Mouse (Mus musculus) brain, embryonic 18.5 days (tissue): ENCODE data around the gene Krt80.

Experiments
- DNase-seq: peaks from one replicate; pipeline ENCODE4 v3.0.0-alpha.2; 2012; ENCODE audit warnings: low read depth, low spot score

Krt80 gene

DNA sequence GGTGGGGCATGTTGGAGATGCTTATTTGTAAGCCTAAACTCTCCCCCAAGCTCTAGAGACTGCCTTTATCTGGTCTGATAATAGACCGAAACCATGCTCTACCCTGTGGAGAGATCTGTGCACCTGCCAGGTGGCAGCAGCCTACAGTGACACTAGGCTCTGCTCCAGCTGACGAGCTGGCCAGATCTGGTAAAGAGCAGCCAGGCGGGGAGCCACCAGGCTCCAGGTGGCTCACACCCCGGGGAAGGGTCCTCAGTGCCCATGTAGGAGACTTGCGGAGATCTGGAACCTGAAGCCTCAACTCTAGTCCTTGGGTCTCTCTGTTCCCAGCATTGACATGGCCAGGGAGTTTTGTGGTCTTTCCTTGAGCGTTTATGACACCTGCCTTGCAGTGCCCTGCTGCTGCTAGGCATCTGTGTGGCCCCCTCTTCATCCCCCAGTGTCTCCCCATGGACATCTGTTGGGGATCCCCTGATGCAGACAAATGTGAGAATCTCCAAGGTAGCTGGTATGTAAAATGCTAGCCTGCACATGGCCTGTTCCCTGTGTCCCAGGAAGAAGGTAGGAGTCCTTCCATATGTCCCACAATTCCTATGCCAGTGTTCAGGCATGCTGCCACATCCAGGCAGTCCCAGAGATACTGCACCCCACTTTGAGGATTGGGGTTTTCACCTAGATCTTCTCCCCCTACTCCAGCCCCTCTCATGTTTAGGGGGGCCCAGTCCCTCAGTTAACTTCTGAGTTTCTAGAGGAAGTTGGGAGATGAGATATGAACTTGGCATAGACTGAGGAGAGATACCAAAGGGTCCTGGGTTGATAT, 6.2 kb upstream of the Krt80 start:
- DNase-seq = no peak

DNA sequence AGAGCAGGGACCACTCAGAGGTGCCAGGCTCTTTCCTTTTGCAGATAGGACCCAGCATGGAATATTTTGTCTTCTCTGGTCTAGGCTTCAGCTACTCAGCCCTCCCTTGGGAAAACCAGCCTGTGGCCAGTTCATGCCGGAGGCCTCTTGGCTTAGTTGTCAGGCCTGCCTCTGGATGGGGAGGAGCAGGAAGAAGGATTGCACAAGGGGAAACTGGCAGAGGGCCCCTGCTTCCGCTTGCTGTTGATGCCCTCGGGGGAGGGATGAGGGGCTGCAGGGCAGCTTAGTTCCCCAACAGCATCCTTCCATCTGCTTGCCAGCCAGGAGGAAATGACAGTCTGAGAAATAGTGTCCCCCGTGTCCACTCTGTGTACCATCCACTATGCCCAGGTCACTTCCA, 4.9 kb upstream of the Krt80 start:
- no peak for DNase-seq

DNA sequence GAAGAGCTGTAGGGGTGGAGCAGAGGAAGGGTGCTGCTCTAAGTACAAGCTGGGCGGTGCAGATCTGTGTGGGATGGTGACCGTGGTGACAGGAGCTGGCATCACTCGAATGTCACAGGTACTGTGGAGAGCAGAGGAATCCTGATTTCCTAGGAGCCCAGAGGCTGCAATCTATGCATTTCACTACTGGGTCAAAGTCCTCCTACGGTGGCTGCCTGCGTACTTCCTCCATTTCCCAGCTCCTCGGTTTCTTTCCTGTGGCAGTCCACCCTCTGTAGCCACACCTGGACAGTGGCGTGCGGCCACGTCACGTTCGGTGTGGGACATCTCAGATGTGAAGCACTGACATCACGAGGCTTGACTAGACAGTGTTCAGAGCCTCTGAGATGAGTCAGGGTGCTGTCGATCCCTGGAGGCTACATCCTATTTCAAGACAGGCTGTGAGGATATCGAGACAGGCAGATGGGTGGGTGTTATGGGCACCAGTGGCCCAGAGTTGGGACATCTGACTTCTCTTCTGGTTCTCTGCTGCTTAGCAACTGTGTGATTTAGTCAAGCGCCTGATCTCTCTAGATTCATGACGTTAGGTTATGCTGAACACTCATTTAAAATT, 3.4 kb upstream of the Krt80 start:
- no peak for DNase-seq

DNA sequence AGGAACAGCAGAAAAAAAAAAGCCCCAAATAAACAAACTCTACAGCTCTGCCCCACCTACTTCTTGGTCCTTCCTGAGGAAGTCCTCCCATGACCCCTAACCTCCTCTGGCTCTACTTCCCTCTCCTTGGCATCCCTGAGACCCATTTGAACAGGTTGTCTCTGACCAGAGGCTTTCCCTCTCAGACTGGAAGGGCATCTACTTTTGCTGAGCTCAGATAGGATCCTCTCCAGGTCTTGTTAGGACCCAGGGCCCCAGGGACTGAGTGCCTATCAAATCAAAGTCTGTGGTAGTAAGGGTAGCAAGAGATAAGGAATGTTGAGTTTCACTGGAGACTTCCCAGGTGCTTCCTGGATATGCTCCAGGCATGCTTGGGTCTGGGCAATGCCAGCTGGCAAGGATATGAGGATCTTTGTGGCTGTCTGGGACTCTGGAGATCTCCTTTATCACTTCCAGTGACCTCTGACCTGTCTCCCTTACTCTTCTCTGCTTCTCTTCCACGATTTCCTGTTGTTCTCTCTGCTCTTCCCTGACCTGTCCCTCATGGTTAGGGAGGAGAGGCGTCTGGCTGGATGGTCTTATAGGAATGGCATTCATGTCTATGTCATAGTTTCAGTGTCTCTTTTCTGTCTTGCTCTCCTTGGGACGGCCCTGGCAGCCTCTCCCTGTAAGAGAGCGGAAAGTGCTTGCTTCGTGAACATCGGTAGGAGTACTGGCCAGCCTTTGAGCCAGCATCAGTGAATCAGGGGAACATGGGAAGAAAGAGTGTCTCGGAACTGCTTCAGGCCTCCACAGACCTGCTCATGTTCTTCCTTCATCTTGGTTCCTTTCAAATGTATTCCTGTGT, 2.4 kb upstream of the Krt80 start:
- no peak for DNase-seq

DNA sequence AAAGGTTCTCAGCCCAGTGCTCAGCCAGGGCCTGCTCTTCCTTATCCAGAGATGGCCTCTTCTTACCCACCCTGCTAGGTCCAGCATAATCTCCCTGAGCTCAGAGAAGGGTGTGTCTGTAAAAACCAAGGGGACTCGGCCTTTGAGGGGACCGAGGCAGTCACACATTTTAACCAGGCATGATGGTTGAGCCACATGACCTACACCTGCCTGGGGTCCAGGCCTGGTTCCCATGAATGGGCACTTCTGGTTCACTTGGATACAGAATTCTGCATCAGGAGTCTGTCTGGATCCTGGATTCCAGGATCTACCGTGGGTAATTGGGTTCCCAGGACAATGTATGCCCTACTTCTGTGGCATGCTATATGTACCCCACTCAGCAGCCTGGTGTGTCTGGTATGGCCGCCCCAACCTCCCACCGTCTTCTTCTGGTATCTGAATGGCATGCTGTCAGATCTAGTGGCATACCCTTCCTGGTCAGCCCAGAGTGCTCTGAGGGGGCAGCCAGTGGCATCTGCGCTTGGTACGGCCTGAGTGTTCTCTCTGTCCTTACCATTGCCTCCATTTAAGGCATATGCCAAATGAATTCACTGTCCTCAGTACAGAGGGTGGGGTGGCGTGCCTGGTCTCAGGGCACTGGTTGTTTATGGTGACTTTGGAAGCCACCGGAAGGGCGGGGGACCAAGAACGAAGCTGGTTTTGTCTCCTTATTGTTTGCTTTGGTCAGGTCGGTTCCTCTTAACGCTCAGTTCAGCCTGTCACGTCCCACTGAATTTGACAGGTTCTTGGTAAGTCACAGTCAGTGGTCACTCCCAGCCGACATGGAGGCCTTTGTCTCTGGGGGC, 1.4 kb upstream of the Krt80 start:
- DNase-seq = no peak

DNA sequence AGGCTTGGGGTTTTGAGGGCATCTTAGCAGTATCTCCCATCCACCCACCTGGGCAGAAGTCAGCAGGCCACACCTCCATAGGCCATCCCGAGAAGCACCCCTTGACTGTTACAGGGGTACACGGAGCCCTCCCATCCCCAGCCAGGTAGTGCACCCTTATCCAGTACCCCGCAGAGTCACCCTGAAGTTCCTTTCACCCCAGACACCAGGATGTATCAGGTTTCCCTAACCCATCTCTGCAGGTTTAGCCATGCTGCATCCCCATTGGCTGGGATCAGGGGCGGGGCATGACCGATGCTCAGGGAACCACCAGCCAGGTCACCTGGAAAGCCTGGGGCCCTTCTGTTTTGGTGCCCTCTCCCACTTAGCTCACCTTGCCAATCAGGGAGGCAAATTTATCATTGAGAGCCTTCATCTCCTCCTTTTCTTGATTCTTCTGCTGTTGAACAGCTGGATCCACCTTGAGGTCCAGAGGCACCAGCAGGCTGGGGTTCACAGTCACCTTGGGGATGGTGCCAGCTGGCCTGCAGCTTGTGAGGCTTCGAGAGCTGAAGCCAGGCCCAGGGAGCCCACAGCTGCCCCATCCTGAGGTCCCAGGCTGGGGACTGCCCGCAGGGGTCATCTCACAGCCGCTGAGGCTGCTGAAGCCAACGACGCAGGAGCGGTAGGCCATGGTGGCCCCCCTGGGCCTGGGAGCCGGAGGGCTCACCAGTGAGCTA, 421 bp downstream of the Krt80 start:
- DNase-seq = no peak

DNA sequence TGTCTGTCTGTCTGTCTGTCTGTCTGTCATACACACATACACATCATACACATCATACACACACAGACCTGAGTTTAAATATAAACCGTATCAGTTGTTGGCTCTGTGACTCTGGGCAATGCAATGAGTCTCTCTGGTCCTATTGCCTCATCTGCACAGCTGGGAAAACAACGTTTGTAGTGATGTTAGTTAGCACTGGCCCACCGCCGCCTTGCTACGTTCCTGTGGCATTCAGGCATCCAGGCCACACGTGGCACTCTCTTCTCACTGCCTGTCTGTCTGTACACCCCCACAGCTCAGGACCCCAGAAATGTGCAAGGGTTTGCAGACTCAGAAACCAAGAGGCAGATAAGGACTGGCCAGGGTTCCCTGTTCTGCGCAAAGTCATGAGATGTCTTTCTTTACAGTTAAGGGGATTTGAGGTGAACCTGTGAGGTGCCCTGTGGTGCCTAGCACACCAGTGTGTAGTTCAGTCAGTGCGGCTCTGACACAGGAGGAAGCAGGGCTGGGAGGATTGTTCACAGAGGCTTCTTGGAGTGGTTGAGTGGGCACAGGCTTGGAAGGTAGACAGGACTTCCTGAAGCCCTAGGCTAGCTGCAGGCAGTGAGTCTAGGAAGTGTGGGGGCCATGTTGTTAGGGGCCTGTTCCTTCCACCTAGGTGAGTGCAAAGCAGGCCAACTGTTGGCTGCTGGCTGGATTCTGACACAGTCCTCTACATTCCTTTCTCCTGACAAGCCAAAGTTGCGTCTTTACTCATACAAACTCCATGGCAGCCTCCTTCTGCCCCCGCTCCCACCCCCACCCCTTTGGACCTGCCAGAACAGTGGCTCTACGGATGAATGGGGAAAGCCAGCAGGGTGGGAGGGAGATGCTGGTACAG, 1.2 kb downstream of the Krt80 start:
- DNase-seq = no peak

DNA sequence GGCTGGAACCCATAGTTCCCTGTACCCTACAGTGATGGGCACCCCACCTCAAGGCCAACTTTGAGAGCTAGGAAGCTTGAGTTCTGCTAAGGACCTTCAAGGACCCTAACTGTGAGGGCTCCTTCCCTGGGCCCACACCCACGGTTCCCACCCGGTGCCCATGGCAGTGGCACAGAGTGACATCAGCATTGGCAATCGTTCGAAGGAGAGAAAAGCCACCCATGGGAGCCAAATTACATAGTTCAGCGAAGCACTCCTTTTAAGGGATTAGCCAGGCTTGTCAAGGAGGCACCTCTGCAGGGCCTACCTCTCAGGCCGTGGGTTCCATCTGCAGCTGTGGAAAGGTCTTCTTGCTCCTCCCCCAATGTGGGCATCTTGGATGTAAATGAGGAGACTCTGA, 1.9 kb downstream of the Krt80 start:
- DNase-seq = no peak

DNA sequence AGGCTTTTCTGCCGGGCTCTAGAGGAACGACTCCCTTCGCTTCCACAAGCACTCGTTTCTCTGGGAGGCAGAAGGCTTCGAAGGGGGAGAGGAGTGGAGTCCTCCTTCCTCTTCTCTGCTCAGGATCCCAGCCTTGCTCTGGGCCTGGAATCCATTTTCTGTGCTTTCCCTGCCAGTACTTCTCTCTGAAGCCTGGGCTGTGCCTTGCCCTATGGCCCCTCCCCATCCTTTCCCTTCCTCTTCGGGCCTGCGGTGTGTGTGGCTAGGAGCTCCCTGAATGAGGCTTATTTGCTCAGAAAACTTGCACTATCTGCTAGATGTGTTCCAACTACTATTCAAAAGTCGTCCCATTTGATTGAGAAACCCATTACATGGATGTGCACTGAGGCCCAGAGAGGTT, 2.5 kb downstream of the Krt80 start:
- DNase-seq = no peak

DNA sequence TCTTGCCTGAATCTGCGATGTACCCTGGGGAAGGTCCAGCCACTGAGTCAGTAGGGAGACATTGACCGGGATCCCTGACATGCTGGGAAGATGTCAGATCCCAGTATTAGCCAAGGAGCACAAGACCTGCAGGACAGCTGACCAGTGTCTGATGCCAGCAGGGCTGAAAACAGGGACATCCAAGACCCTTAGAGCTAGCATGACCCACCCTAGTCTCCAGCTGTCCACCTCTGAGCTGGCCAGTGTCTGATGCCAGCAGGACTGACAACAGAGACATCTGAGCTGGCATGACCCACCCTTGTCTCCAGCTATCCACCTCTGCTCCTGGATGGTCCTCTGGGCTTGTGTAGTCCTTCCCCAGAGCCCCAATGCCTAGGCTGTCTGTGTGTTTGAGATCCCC, 3.0 kb downstream of the Krt80 start:
- no peak for DNase-seq

DNA sequence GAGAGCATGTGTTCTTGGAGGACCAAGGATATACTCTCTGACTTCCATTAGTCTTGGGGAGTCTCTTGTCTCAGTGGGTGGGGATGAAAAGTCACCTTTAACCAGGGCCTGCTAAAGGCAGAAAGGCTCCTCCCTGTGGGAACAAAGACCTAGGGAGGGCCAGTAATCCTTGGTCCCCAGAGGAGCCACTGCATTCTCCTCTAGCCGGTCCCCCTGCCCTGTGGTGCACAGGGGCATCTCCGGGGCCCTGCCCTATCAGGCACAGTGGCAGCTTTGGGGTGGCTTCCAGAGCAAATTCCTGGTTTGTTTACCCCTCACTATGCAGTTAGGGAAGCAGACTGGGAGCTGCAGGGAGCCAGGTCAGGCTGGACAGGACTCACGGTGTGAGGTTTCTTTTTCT, 3.5 kb downstream of the Krt80 start:
- DNase-seq = no peak

DNA sequence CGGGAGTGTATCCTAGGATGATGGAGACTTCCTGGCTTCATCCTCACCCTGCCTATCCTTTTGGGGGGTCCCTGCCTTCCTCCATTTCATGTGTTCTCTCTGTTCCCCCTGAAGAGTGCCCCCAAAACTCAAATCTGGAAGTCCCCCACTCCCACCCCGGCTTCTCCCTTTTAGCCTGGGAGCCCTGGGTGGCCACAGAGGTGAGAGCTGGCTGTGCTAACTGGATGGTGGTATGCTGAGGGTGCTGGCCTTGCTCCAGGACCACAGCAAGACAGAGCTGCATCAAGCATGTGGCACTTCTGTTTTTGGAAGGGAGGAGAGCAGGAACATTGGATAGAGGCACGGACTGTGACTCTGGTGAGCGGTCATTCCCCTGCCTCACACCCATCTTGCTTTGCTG, 4.2 kb downstream of the Krt80 start:
- no peak for DNase-seq

DNA sequence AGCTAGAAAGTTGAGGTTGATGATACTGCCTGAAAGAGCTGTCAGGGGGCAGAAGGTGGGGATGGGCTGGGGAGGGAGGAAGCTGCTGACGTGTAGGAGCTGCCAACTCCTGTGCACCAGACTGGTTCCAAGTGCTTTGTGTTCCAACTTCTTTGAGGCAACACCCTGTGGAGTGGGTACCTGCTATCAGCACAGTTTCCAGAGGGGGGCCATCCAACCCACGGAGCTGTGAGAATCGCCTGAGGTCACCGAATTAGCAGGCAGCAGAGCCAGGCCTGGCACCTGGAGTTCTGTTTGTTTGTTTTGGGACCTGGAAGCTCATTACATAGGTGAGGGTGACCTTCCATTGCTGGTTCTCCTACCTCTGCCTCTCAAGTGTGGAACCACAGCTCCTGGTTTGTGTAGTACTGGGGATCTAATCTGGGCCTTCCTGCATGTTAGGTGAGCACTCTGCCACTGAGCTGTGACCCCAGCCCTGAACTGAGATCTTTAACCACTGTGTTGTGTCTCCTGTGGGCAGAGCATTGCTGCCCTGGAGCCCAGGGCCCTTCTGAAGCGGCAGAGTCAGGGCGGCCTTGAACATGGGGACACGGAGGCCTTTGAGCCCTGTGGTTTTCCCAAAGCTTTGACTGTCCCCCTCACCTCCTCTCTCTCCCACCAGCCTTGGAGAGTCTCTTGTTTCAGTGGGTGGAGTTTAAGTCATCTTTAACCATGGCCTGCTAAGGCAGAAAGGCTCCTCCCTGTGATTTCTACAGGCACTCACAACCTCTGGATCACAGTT, 4.9 kb downstream of the Krt80 start:
- DNase-seq = no peak

DNA sequence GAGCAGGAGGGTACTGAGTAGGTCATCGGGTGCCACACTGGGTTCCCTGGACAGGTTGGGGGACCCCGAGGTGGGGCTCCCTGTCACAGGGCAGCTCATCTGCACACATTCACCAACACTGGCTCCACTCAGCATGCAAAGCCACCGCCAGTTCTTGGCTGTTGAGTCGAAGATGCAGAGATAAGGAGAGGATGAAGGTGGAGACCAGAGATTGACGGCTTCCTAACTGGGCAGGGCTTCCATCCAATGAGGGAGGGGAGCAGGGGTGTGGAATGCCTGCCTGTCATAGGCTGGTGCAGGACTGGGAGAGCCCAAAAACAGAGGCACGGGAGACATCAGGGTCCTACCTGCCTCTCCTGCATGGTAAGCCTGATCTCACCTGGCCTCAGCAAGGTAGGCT, 5.5 kb downstream of the Krt80 start:
- no peak for DNase-seq

DNA sequence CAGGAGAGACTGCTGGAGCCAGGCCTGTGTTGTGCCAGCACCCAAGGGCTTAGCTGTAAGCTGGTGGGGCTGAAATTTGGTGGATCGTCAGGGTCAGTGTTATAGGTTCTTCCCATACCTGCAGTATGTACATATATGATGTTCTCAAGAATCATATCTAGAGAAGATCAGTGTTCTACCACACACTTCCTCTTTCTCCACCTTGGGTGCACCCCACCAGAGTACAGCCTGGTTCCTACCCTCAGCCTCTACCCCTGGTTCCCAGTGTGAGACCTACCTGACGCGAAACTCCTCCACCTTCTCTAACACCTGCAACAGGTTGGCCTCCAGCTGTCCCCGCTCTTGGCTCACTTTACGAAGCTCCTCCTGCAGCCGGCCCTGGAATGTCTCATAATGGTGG, 6.0 kb downstream of the Krt80 start:
- no peak for DNase-seq

DNA sequence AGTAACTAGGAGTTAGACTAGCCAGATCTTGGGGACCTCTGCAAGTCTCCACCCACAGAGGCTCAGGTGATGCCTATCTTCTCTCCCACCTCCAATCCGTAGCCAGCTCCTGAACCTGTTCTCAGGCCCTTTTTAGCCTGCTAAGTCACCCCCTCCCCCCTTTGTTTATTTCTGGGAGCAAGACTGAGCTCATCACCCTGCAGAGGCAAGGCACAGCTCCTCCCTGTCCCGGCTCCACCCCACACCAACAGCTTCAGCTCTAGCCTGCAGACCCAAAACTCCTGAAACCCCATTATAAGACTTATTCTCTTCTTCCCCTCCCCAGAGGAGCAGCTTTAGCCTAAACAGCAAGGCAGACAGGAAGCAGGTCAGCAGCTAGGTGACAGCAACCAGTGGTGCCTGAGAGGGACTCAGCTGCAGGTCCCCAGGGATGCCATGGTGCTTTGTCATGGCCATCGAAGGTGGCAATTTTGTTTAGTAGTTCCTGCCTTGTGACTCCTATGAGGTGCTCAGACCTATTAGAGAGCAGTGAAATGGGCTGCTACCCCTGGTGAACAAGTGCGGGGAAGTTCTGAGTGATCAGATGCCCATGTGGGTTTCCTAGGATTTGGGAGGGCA, 7.5 kb downstream of the Krt80 start:
- DNase-seq = no peak

DNA sequence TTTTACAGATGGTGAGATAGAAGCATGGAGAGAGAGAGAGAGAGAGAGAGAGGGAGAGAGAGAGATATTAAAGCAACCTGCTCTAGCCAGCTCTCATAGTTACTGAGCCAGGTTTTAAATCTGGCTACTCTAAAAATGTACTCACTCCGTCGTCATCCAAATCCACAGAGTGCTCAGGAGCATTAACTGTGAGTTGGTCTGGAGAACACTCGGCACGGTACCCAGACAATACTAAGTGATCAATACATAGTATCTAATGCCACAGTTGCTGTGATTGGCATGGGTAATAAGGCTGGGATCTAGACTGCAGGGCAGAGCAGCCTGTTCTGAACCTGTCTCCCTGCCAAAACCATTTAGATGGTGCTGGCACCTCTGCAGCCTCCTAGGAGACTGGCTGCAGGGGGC, 14.6 kb downstream of the Krt80 start:
- DNase-seq = no peak

DNA sequence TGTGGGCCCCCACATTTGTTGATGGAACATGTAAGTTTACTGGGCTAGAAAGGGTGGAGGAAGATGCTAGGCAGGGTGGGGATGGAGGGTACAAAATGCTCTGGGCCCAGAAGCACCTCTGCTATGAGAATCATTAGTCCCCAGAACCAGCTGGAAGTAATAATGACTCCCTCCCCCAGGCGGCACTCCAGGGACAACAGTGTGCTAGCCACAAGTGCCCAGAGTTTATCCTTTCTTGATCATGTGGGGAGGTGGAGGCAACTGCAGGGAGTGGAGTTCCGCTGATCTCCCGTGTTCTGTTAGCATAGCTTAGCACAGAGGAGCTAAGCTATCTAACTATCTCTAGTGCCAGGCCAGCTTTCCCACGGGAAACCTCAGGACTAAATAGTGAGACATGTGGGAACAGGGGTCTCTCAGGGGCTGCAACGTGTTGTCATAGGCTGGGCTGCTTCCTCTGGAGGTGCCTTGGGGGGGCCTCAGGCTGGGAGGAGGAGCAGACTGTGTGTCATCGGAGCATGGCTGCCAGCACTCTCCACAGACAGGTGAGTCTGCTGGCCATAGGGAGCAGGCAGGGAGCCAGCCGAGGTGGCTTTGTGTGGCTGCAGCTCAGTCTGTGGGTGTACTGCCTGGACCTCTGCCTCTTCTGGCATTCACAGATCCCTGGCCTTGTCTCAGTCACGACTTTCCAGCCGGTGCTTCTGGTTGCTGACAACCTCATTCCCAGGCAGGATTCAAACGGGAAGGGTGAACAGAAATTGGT, 17.1 kb downstream of the Krt80 start:
- DNase-seq = no peak
